In the genomic region with DNA sequence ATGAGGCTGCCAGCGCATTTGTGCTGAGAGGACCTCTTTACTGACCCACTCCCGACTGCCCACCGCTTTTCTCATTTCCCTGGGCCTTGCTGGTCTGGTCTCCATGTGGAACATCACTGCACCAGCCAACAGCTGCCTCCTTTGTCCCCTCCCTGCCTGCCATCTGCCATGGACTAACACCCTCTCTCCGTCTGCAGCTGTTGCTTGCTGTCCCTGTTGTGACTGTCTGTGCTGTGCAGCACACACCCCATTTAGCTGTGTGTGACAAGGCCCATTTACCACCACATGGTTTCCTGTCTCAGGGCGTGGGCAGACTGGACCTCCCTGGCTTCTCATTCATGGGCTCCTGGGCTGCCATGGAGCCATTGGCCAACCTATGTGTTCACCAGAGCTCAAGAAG, we compare ENCODE assay signal across 1 mouse cellular context.
TF ChIP-seq lines count a peak whose summit lies in the region.

No protein-coding gene starts in this region.

TF ChIP-seq in myocyte, 11 proteins besides CTCF, POLR2A, EP300 and RAD21:
- TF ChIP-seq SRF (IDR thresholded peaks at IDR 0.05; ENCODE audit: control insufficient read depth, insufficient read length, low read depth) = no peak
- TF ChIP-seq POLR2AphosphoS2 (IDR thresholded peaks at IDR 0.05; ENCODE audit: insufficient read length, low read depth) = peak; percentile 30
- TF ChIP-seq CEBPB (IDR thresholded peaks at IDR 0.05; ENCODE audit: insufficient read depth, poor library complexity, severe bottlenecking) = no peak
- no peak for TF ChIP-seq E2F4 (IDR thresholded peaks at IDR 0.05; ENCODE audit: insufficient read depth)
- TF ChIP-seq MYOG (IDR thresholded peaks at IDR 0.05; ENCODE audit: control insufficient read depth in 1 of 3, insufficient read depth in 1 of 3, insufficient read length in 2 of 3, low read depth in 2 of 3) = peak; percentile 93 to 99 (median 99)
- TF ChIP-seq USF1 (IDR thresholded peaks at IDR 0.05; ENCODE audit: low read depth) = no peak
- peak; percentile 85 to 99 (median 97) for TF ChIP-seq MYOD1 (IDR thresholded peaks at IDR 0.05; ENCODE audit: control insufficient read depth in 1 of 3, insufficient read length in 2 of 3, low read depth in 2 of 3)
- TF ChIP-seq TCF12 (IDR thresholded peaks at IDR 0.05; ENCODE audit: insufficient read depth, poor library complexity, severe bottlenecking) = peak; percentile 89
- no peak for TF ChIP-seq REST (IDR thresholded peaks at IDR 0.05; ENCODE audit: insufficient read depth, insufficient read length)
- peak; percentile 99 for TF ChIP-seq TCF3 (IDR thresholded peaks at IDR 0.05; ENCODE audit: insufficient read length, low read depth)
- no peak for TF ChIP-seq MAX (IDR thresholded peaks at IDR 0.05; ENCODE audit: low read depth)
